Mouse (Mus musculus) thymus, postnatal 25 days (tissue): ENCODE results near the gene Ccnl2.

Experiments used
- DNase-seq: peaks from one replicate; pipeline ENCODE4 v3.0.0; 2022

The Ccnl2 gene

DNA sequence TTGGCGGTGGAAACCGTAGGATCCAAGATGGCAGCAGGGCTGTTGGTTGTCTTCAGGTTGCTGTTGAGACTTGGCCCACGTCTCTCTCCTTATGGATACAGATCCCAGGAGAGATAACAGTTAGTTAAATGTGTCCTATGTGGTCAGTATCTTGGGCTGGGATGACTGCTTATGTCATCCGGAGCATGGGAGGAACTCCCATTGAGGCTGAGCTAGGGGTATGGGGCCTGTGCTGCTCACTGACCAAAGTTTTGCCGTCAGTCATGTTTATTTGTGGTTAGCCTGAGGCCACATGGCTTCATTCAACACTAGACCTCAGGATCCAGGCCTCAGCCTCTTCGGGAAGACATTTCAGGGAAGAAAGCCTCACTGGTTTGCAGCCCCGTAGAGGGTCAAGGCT, 59.1 kb downstream of the Ccnl2 start:
- DNase-seq: no peak
